22 mouse cellular contexts compared by ENCODE assay signal in genomic region chr15:68866471-68866870, GRCm38 (mm10).
"Had no signal": no experiment of that assay in that cellular context is flagged by ENCODE, and none has a peak within 500 bp of the region (broad histone marks: within the 10 kb centered on the region; RNA-seq: fewer than 3 reads in every experiment).

No protein-coding gene starts in this region.

- DNase-seq: cerebellum, adult 2 months; cerebellum, adult 8-10 months; cerebellum, adult 9-10 months; cerebellum, adult 9-11 months; cerebellum, postnatal 10 days; cerebellum, postnatal 14 days; cerebellum, postnatal 25 days; cerebellum, postnatal 36 days; embryo, embryonic 11 days; forebrain, postnatal 0 days; gastrocnemius, adult 2 months; gastrocnemius, postnatal 10 days; gastrocnemius, postnatal 14 days; gastrocnemius, postnatal 25 days; gastrocnemius, postnatal 36 days; heart, adult 11 months; heart, adult 18-20 months; heart, adult 2 months had no signal

- ATAC-seq: forebrain, embryonic 13.5 days; forebrain, embryonic 14.5 days; forebrain, embryonic 15.5 days; forebrain, embryonic 16.5 days; forebrain, postnatal 0 days had no signal
